Mouse (Mus musculus) cortical plate, adult 2 months (tissue): ENCODE data around the gene Tmem186. TPM values are rescaled to one million over a fixed set of nuclear protein-coding genes. Genes with fewer than 3 reads are reported as not detected.

ENCODE experiments used
- H3K27ac ChIP-seq: fragments of 200-500 bp; 2 replicates; pipeline ENCODE4 v1.5.1; 2012; ENCODE audit warnings: low read length, control low read depth, inconsistent platforms; ENCODE audit not compliant: insufficient read depth
- H3K4me1 ChIP-seq: fragments of 200-500 bp; 2 replicates; pipeline ENCODE4 v1.6.1; 2011; ENCODE audit warnings: low read length; ENCODE audit not compliant: control insufficient read depth, insufficient read depth
- H3K4me3 ChIP-seq: fragments of 200-500 bp; 2 replicates; pipeline ENCODE4 v1.5.1; 2011; ENCODE audit warnings: mild to moderate bottlenecking, low read length, control low read depth; ENCODE audit not compliant: insufficient read depth
- CTCF ChIP-seq: fragments of 200-500 bp; IDR thresholded peaks from 2 replicates; pipeline ENCODE4 v1.5.1; 2011; ENCODE audit warnings: mild to moderate bottlenecking, control low read depth, low read length; ENCODE audit not compliant: insufficient read depth; ENCODE audit errors: extremely low read depth
- POLR2A ChIP-seq: fragments of 200-500 bp; IDR thresholded peaks from 2 replicates; pipeline ENCODE4 v1.6.1; 2011; ENCODE audit warnings: mild to moderate bottlenecking, low read length, control low read depth; ENCODE audit not compliant: insufficient read depth; ENCODE audit errors: extremely low read depth
- polyA plus RNA-seq: library from polyadenylated mRNA; depleted of rRNA; stranded (reverse); fragments of >200 nt; gene quantifications from 2 replicates; pipeline ENCODE4 v1.2.3, GENCODE M21; 2012; rRNA removed

The Tmem186 gene
- 16.1 and 17.6 TPM in 2 replicates for polyA plus RNA-seq

DNA sequence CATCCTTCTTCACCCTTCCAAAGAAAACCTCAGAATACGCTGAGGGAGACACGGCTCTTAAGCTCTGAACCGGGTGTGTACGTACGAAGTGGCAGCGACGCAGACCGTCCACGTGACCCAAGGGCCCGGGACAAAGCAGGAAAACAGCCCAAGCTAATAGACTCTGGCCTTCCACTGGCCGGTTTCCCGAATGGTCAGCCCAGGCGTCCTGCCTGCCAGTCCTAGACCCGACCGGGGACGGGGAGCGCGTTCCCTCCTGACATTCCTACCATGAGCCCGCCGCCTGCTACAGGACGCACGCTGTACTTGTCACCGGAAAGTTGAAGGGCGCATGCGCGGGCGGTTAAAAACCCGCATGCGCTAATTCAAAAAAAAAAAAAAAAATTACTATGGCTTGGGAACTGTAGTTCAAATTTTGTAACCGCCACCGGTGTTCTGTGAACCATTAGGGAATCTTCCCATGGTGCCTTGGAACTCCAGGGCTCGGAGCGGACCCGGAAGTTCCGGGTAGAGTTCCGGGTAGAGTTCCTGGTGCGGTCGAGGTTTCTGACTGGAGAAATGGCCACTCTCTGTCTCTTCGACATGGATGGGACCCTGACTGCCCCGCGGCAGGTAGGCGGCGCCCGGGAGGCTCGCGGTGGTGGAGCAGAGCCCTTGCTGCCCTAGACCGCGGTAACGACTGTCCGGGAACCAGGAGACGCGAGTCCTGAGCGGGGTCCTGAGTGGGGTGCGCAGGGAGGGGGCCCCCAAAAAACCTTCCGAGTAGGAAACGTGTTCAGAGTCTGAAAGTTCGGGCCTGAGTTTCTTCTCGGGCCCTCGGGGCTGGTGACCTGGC, at the start of gene Tmem186, which contains the start of gene Pmm2:
Gene Tmem186 (minus strand): TSS at position 496 of the 835 bp plus-strand sequence.
Gene Pmm2 (plus strand): TSS at position 458 of the 835 bp plus-strand sequence.
- H3K27ac ChIP-seq: peak within 1 kb of the TSS; percentile 63
- TF ChIP-seq CTCF (no peak), POLR2A (peak; percentile 57; the same call in 1 of the 2 replicates)
- peak within 1 kb of the TSS; percentile 88 for H3K4me3 ChIP-seq
- peaks cover 3% of the 10 kb centered on the region for H3K4me1 ChIP-seq

DNA sequence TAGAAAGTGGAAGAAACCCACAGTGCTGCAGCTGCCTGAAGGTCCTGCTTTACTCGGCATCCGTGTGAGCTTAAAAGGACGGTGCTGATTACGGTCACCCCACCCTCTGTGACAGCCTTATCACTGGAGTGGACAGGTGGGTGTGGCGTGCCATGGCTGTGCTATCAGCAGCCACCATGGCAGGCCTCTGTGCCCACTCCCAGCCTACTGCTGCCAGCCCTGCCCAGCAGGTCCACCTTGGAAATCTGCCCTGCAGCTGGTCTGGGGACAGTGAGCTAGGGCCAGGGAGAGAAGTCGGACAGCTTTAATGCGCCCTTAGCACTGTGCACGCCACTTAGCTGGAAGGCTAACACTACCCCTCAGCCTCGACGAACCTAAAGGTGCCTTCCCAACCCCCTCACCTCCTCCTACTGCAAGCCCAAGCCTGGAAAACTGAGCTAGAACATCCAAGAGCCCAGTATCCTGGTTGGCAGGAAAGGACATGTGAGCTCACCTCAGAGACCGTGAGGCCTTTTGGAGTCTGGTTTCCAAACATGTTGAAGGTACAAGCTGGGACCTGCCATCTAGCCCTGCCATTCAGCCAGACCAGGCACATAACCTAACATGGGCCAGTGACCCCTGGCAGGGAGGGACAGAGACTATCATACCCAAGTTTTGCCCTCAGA, 49.5 kb upstream of the Tmem186 start:
- TF ChIP-seq CTCF: no peak
- peaks cover 3% of the 10 kb centered on the region for H3K4me1 ChIP-seq
- H3K27ac ChIP-seq: no peak overlapping the region

DNA sequence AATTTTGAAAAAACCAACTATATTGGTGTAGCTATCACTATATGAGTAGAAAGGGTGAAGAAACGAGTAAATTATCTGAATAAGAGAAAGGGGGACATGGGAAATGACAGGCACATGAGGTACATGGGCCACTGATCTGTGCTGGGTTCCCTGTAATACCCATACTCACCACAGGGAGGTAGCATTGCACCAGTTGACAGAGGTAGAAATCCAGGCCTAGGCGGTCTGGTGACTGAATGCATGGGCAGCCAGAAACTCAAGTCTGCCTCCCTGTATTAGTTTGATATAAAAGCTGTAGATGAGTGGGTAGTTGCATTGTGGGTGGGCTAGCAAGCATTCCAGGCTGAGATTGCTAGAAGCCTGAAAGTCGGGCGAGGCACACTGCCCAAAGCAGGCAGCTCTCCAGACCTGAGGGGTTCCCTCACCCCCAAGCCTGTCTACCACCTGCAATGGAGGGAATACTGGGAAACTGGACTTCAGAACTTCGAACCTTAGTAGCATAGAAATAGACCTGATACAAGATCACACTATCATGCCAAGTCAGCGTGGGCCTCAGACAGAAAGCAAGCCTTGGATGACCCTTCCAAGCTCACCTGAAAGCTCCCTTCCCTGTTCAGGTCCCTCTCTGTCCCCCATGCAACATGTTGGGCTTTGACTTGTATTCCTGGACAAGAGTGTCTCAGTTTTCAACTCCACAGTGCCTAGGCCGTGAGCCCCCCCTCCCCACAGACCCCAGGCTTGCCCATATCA, 48.8 kb upstream of the Tmem186 start:
- Histone ChIP-seq H3K27ac (no peak overlapping the region), H3K4me1 (peaks cover 3% of the 10 kb centered on the region), H3K4me3 (no peak overlapping the region)
- TF ChIP-seq CTCF: peak; percentile 98
- TF ChIP-seq POLR2A: no peak

More for the DNA sequence above, 49.5 kb upstream of the Tmem186 start:
- no peak overlapping the region for H3K4me3 ChIP-seq

DNA sequence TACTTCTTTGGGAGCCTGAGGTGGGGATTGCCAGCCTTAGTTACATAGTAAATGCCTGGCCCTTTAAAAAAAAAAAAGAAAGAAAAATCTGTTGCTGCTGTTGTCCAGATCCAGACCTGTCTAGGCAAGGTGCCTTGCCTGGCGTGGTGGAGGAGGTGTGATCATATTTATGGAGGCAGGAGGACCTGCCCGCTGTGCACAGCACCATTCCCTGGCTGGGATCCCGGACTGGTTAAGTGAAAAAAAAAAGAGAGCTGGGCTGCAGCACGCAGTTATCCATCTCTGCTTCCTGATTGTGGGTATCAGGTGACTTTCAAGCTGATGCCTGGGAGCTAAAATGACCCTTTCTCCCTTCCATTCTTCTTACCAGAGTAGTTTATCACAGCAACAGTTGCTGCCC, 47.6 kb upstream of the Tmem186 start:
- Histone ChIP-seq H3K27ac (no peak overlapping the region), H3K4me3 (no peak overlapping the region), H3K4me1 (peaks cover 3% of the 10 kb centered on the region)
- TF ChIP-seq CTCF (no peak), POLR2A (no peak)

DNA sequence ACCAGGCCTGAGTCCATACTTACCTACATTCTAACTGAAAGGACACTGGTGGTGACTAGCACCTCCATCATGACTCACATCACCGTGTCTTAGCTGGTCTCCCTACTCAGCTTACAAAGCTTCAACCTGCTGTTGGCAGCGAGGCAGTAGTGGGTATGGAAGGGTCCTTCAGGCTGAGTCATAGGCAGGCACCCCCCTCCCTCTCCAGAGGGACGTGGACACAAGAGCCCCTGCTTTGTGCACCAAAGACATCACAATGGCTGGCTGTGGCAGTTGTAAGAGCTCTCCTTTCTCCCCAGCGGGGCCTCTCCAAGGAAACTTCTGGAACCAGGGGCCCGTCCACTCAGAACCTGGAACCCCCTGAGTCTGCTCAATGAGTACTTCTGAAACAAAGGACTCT, 43.0 kb upstream of the Tmem186 start, which contains the start of gene Gm5767:
Gene Gm5767 (plus strand): TSS at position 301 of the 400 bp plus-strand sequence.
- TF ChIP-seq POLR2A (no peak), CTCF (no peak)
- Histone ChIP-seq H3K27ac (no peak within 1 kb of the TSS), H3K4me1 (no peaks in the 10 kb centered on the region), H3K4me3 (no peak within 1 kb of the TSS)

DNA sequence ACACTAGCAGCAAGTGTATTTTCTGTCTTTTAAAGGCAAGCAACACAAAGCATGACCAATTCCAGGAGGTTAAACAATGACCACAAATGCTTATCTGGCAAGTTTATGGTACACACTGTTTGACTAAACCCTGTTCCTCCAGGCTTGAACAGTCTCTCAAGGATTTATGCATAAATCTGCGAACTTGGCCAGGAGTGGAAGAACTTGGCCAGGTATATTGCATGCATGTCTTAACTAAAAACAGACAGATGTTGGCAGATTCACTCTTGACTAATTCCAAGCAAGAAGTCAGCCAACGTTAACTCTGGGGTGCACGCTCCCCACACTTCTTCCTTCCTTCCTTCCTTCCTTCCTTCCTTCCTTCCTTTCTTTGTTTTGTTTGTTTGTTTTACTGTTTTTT, 42.3 kb upstream of the Tmem186 start:
- H3K27ac ChIP-seq: no peak overlapping the region
- no peak overlapping the region for H3K4me3 ChIP-seq
- no peaks in the 10 kb centered on the region for H3K4me1 ChIP-seq
- TF ChIP-seq POLR2A (no peak), CTCF (no peak)

DNA sequence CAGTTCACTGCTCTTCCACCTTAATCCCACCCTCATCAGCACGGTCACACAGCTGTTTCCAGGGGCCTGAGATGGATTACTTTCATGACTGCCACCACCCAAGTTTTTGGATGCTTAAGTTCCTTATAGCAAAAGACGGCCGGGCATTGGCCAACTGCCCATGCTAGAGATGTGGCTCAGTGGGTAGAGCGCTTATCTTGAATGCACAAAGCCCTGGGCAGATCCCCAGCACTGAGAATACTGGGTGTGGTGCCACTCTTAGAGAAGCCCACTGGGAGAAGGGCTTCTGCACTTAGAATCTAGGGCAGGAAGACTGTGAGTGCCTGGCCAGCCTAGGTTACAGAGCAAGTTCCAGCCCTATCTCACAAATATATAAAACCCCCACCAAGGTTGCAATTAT, 41.2 kb upstream of the Tmem186 start:
- TF ChIP-seq CTCF (no peak), POLR2A (no peak)
- Histone ChIP-seq H3K4me1 (no peaks in the 10 kb centered on the region), H3K27ac (no peak overlapping the region), H3K4me3 (no peak overlapping the region)

DNA sequence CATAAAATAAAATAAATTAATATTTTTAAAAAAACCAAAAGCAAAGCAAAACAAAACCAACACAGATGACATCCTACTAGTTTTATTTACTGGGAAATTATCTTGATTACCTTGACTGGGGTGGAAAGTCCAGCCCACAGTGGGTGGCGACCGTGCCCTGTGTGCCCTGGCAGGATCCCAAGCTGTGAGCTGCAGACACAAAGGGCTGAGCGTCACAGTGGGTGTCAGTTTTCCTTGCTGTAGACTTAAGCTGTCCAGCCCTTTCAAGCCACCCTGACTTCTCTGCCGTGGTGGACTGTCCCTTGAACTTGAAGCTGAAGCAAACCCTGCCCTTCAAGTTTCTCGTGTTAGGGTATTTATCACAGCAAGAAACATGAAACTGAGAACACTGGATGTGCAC, 40.5 kb upstream of the Tmem186 start:
- no peak overlapping the region for H3K27ac ChIP-seq
- H3K4me3 ChIP-seq: no peak overlapping the region
- TF ChIP-seq CTCF (no peak), POLR2A (no peak)
- no peaks in the 10 kb centered on the region for H3K4me1 ChIP-seq

DNA sequence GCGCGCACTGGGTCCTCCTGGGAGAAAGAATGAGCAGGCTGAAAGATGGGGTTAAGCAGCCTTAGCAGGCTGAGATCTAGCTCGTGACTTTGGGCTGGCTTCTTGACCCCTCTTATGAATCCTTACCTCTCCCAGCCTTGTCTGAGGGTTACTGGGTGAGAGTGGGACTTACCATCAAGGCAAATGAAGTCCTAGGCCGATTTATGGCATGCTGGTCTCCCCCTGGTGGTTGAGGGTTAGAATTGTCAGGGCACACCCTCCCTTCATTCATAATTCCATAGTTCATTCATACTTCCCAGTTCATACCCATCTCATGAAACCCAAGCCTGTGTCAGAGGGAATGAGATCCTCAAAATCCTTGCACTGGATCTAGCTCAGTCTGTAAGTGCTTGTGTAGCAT, 39.3 kb upstream of the Tmem186 start:
- Histone ChIP-seq H3K27ac (no peak overlapping the region), H3K4me1 (no peaks in the 10 kb centered on the region), H3K4me3 (no peak overlapping the region)
- TF ChIP-seq CTCF: peak; percentile 85
- TF ChIP-seq POLR2A: no peak
